Mouse (Mus musculus): ENCODE results near the gene 1700020A23Rik.
"Not testable (repeated sequence)": the region's sequence is repeated elsewhere in the genome, so short reads cannot be mapped to it uniquely, and the experiment has no call there.

1700020A23Rik gene

DNA sequence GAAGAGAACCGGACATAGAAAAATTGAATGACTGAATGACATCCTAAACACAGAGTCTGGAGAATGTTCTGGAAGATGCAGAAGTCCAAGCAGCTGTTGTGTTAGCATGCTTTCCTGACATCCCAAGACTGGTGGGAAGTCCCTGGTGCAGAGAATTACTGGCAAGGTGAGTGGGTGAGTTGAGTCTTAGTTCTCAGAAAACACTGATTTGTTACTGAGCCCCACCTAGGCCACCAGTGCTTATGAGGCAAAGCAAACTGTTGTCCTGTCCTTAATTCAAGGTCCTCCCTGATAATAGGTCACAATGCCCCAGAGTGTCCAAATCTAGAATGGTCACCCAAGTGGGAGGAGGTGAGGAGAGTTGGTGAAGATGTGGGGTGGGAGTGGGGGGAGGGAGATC is at the start of gene 1700020A23Rik, which contains the start of gene Gm28372:
TSS of gene 1700020A23Rik (plus strand) at position 321 of the 400 bp plus-strand sequence.
TSS of gene Gm28372 (plus strand) at position 301 of the 400 bp plus-strand sequence.
- DNase-seq (ENCODE audit: extremely low read depth, insufficient read length, low spot score): no peak

DNA sequence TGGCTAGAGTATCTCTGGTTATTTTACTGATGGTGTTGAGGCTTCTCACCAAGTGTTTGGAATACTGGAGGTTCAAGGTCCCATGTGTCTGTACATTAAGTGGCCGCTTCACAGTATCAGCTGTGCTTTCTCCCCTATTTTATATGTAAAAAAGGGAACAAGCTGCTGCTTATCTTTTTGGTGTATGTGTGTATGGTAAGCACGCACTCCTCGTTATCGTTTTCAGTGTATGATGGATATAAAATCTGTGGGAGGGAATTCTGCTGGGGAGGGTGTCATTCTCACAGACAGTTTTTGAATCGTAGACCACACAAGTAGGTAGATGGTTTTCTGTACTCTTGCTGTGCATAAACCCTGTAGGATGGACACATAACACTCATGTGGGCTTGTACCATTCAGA is 47.5 kb upstream of the 1700020A23Rik start:
- DNase-seq (ENCODE audit: extremely low read depth, insufficient read length, low spot score): no peak

GRCm38 (mm10) chr2:130358852-130359251 is 46.2 kb upstream of the 1700020A23Rik start:
- DNase-seq (ENCODE audit: extremely low read depth, insufficient read length, low spot score): no peak

DNA sequence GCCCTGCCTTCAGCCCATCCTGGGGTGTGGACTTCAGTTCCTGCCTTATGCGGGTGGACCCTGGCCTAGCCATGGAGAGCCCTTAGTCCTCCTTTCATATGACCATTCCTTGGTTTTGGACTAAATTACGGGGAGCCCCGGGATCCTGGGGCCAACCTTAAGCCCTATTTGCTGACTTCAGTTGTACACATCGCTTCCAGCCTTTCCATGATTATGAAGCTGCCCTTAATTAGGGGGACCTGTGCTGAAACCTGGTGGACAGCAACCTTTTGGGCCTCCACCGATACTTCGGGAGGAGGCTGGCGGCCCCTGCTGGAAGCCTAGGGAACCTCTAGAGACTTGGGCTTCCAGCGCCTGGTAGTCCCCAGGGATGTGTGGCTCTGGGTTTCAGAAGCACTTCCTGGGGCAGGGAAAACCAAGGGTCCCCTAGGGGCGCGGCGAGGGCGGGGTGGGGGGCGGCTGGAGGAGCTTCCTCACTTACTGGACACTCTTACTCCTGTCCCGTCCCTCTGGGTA is 42.5 kb upstream of the 1700020A23Rik start:
- DNase-seq (ENCODE audit: extremely low read depth, insufficient read length, low spot score): peak; percentile 41

DNA sequence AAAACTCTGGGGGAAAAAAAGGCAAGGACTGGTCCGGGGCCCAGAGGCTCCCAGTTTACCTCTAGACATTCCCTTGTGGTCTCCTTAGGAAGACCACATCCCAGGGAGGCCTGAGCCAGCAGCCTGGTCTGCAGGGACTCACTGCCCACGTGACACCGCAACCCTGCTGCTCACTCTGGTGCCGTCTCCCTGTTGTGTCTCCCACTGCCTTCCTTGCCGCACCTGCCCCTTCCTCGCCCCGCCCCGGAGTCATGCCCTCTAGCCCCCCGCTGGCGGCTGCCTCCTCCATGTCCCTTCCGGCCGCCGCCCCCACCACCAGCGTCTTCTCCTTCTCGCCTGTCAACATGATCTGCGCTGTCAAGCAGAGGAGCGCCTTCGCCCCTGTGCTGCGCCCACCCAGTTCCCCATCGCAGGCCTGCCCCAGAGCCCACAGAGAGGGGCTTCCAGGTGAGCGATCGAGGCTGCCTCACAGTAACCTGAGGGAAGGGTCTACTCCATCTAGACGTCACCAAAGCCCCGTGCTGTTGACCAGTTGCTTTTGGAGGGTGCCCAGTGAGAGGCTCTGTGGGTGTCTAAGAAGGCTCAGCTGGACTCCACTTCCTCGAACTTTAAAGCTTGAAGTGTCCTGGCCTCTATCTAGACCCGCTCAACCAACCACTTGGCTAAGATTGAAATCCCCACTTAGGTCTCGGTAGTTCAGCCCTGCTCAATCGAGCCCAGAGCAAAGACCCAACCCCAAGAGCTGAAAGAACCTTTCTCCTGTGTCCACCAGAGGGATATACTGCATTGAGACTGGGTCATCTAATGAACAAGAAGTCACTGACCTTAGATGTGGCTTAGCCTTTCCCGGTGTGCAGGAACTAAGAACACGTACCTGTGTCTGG is 39.6 kb upstream of the 1700020A23Rik start:
- DNase-seq (ENCODE audit: extremely low read depth, insufficient read length, low spot score): no peak

- DNase-seq (ENCODE audit: extremely low read depth, insufficient read length, low spot score): no peak
Measured at GRCm38 (mm10) chr2:130367386-130367785, 37.7 kb upstream of the 1700020A23Rik start.

DNA sequence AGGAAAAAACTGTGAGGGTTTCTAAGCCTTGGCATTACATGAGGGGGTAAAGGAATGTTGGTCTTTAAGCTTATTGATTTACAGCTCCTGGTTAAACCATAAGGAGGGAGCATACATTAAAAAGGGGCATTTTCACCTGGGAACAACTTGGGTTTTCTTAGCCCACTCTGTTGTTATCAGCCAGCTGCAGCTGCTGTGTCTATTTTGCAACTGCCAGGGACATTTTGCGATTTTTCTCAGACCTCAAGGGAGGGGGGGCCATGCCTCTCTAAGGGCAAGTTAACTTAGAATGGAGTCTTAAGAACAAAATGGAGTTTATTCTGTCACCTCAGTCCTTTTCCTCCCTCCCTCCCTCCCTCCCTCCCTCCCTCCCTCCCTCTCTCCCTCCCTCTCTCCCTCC is 32.0 kb upstream of the 1700020A23Rik start:
- DNase-seq (ENCODE audit: extremely low read depth, insufficient read length, low spot score): not testable (repeated sequence)

GRCm38 (mm10) chr2:130374951-130375350 is 30.1 kb upstream of the 1700020A23Rik start:
- peak; percentile 39 for DNase-seq (ENCODE audit: extremely low read depth, insufficient read length, low spot score)

DNA sequence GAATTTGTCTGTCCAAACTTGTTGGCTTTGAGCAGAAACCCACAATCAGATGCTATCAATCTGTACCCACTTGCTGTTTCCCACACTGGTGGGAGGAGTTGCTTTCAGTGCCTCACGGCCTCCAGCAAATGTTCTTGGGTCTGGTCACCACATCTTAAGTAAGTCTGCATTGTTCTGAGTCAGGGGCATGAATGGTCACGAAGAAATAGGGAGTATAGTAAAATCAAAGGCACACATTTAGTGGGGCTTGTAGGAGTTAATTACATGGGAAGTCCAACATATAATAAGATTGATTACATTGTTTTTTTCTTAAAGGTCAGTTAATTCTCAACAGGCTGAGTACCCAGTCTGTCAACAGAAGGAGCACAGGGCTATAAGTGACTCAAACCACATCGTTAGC is 21.9 kb upstream of the 1700020A23Rik start:
- DNase-seq (ENCODE audit: extremely low read depth, insufficient read length, low spot score): no peak

DNA sequence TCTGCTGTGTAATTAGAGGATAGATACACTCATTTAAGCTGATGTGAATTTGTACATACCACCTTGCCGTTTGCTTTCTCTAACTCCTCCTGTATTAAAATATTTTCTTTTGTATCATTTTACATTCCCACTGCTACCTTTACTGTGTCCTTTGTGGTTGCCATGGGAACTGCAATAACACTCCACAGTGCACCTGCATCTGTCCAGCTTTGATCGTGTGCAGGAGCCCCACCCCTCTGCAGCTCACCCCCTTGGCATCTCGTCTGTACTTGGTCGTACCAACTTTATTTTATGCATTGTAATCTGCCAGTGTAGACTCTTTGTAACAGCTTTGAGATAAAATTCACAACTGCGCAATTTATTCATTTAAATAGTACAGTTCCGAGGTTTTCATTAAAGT is 21.2 kb upstream of the 1700020A23Rik start:
- no peak for DNase-seq (ENCODE audit: extremely low read depth, insufficient read length, low spot score)

- DNase-seq (ENCODE audit: extremely low read depth, insufficient read length, low spot score): no peak
Measured at GRCm38 (mm10) chr2:130386212-130386611, 18.8 kb upstream of the 1700020A23Rik start.

- DNase-seq (ENCODE audit: extremely low read depth, insufficient read length, low spot score): no peak
Measured at GRCm38 (mm10) chr2:130388796-130389195, 16.3 kb upstream of the 1700020A23Rik start.

GRCm38 (mm10) chr2:130390993-130391625 is 13.9 kb upstream of the 1700020A23Rik start:
- DNase-seq (ENCODE audit: extremely low read depth, insufficient read length, low spot score): no peak

DNA sequence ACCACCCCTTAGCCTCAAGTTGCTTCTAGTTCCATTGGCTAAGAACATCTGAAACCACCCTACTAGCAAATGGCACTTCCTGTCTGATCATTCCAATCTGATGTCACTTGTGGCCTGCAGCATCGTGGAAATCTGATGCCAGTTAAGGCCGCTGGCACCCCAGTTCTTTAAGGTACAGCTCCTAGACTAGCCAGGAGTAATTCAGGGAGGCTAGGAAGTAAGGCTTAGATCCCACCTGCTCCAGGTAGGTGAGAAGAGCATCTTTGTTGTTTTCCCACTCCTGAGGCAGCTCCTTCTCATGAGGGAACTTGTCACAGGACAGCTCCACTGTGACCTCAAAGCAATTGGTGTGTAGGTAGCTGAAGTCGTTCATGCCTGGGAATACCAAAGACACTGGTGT is 12.2 kb upstream of the 1700020A23Rik start:
- no peak for DNase-seq (ENCODE audit: extremely low read depth, insufficient read length, low spot score)

- no peak for DNase-seq (ENCODE audit: extremely low read depth, insufficient read length, low spot score)
Measured at GRCm38 (mm10) chr2:130395696-130396095, 9.4 kb upstream of the 1700020A23Rik start.

DNA sequence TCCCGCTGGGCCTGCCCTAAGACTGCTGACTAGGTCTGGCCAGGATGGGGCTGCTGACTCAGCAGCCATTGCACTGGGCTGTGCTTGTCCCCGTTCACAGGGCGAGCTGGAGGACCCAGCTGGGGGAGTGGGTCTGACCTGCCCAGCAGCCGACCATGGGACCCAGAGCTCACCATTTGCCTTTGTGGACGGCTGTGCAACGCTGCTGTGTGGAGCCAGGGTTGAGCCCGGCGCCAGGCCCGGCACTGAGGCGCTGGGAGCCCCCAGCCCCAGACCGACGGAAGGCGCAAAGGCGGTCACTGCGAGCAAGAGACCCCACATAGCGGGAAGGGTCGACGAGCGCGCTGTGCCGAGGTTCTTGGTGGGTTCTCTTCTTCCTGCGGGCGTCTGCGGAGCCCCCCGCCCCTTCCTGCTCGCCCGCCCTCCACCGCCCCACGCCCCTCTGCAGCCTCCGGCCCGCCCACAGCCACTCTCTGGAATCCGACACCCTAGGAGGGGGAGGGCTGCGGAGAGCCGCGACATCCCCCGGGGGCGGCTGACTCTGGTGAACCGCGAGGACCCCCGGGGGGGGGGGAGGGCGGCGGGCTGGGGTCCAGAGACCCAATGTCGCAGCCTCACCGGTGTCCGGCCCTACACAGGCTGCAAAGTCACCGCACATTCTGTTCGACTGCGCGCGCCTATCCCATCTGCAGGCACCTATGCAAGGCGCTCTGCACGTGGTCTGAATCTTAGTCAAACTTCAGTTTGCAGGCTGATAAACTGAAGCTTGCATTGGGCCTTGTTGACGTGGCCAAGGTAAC is 7.7 kb upstream of the 1700020A23Rik start, which contains the start of gene Cpxm1:
TSS of gene Cpxm1 (minus strand) at position 389 of the 800 bp plus-strand sequence.
- no peak for DNase-seq (ENCODE audit: extremely low read depth, insufficient read length, low spot score)

DNA sequence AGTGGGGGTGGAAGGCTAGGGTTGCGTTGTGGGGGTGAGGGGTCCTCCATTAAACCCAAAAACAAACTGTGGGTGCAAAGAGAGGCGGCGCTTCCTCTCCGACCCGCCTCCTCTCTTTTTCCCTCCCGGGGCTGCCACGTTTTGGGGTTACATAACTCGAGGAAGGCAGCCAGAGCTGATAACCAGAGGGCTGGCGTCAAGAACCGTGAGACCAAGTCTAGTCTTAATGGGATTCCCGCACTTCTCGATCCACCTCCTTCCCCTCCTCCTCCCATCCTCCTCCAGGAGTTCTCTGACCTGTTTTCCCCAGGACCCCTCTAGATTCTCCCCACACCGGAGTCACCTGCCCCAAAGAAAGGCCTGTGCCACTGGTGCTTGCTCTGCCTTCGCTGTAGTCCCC is 7.0 kb upstream of the 1700020A23Rik start:
- no peak for DNase-seq (ENCODE audit: extremely low read depth, insufficient read length, low spot score)

GRCm38 (mm10) chr2:130400046-130400445 is 5.0 kb upstream of the 1700020A23Rik start:
- no peak for DNase-seq (ENCODE audit: extremely low read depth, insufficient read length, low spot score)

DNA sequence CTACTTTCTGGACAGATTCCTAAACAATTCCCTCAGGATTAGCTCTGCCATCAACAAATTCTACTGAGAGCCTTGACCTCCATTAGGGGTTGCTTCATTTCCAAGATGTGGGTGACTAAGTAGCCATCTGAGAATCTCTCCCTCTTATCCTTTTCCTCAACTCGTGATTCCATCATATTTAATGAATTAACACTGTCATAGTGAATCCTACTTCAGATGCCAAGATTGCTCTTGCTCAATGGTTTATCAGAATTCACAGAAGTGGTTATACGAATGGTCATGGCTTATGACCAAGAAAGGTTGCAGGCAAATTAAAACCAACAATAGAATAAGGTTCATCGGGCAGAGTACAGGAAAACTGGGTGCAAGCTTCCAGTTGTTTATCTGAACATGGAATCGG is 3.2 kb upstream of the 1700020A23Rik start:
- no peak for DNase-seq (ENCODE audit: extremely low read depth, insufficient read length, low spot score)

DNA sequence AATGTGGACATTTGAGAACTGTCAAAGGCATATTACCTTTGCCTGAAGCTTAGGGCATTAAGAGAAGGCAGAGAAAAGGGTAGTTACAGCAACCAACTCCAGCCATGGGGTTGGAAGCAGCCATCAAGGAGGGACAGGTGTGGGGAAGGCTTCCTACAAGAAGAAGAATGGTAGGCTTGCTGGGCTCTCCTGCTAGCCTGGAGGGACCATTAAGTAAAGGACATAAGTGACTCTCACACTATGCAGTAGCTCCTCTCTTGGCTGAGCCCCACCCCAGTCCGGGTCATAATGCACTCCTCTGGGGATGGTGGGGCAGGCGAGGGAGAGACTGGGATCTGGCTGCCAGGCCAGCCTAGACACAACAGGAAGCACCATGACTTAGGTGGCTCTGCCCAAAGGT is 1.1 kb downstream of the 1700020A23Rik start, which contains the start of gene Tmem239:
TSS of gene Tmem239 (plus strand) at position 301 of the 400 bp plus-strand sequence.
- DNase-seq (ENCODE audit: extremely low read depth, insufficient read length, low spot score): no peak

DNA sequence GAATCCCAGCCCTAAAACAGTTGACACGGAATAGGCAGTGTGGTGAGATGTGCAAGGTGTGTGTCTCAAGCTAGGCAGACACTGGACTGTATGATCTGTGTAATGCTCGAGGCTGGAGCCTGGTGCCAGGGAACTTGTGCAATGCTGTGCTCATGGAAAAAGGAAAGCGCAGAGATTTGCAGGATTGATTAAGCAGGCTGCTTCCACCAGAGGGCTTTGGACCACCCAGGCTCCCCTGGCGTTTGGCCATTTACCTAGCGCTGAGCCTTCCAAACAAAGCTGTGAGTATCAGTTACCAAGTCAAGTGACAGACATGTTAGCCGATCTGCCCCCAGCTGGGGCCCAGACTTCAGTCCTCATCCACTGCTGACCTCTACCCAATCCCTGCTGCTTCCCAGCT is 3.1 kb downstream of the 1700020A23Rik start:
- DNase-seq (ENCODE audit: extremely low read depth, insufficient read length, low spot score): no peak
